Mouse (Mus musculus): Measurements from ENCODE around the gene Zcchc2. TPM values are rescaled to one million over a fixed set of nuclear protein-coding genes. Genes with fewer than 3 reads are reported as not detected.

Zcchc2 gene
- total and polyA plus RNA-seq, 2 experiments, result 12.2 to 15.3 TPM

DNA sequence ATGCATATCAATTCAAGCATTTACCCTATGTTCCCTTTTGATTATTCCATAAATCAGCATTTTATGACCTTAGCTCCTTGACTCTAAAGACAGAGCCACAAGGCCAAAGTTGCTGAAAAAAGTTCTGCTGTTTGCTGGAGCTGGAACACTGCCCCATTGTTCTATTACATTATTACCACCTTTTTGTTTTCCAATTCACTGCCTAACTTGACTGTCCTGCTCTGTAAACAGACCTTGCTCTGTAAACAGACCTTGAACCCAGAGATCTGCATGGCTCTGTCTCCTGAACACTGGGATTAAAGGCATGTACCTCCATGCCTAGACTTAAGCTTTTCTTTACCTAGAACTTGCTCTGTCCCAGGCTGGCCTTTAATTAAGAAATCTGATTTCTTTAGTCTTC, 36.2 kb upstream of the Zcchc2 start:
- H3K27me3 ChIP-seq (ENCODE audit: control insufficient read depth, insufficient read depth, low read length), result no peaks in the 10 kb centered on the region
- H3K4me3 ChIP-seq (ENCODE audit: insufficient read depth, low read depth, low read length), result no peak overlapping the region
- TF ChIP-seq POLR2A (IDR thresholded peaks at IDR 0.05; ENCODE audit: extremely low read depth, insufficient read depth, low read length) (no peak), CTCF (IDR thresholded peaks at IDR 0.05; ENCODE audit: low read depth, low read length) (no peak)
- no peak overlapping the region for H3K9ac ChIP-seq (ENCODE audit: low read depth, low read length)
- peak overlapping the region; percentile 73 for H3K27ac ChIP-seq (replicated peaks; ENCODE audit: insufficient read depth, low read depth, low read length)
- no peaks in the 10 kb centered on the region for H3K79me2 ChIP-seq (ENCODE audit: control insufficient read depth, insufficient read depth, low read length)
- no peaks in the 10 kb centered on the region for H3K36me3 ChIP-seq (ENCODE audit: control insufficient read depth, insufficient read depth, low read length)
- H3K4me1 ChIP-seq (ENCODE audit: control insufficient read depth, insufficient read depth, low read length), result peaks cover 4% of the 10 kb centered on the region; the same call in 1 of the 2 replicates
- peak; percentile 98 for DNase-seq (ENCODE audit: extremely low read depth, low read depth, low spot score)

DNA sequence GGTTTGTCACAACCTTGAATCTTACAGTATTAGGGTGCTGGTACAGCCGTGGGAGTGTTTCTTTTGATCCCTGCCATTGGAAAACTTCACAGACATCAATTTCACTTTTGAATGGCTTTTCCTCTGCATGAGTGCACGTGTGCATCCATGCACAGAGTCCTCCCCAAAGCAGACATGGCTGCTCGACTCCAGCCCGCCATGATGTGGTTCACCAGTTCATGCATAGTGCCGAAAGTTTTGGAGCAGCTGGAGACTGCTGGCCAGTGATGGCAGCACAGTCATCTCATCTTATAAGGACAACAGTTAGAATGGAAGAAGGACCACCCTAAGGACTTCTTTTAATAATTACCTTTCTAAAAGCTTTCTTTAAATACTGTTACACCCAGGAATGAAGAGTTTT, 34.1 kb upstream of the Zcchc2 start:
- 93% methylated on average over 5 of the region's 5 CpGs for WGBS
- no peak for DNase-seq (ENCODE audit: extremely low read depth, low read depth, low spot score)
- H3K27ac ChIP-seq (replicated peaks; ENCODE audit: insufficient read depth, low read depth, low read length), result no peak overlapping the region
- H3K9ac ChIP-seq (ENCODE audit: low read depth, low read length), result no peak overlapping the region
- H3K79me2 ChIP-seq (ENCODE audit: control insufficient read depth, insufficient read depth, low read length), result no peaks in the 10 kb centered on the region
- H3K4me3 ChIP-seq (ENCODE audit: insufficient read depth, low read depth, low read length), result no peak overlapping the region
- no peaks in the 10 kb centered on the region for H3K36me3 ChIP-seq (ENCODE audit: control insufficient read depth, insufficient read depth, low read length)
- no peaks in the 10 kb centered on the region for H3K27me3 ChIP-seq (ENCODE audit: control insufficient read depth, insufficient read depth, low read length)
- no peak for TF ChIP-seq POLR2A (IDR thresholded peaks at IDR 0.05; ENCODE audit: extremely low read depth, insufficient read depth, low read length)
- TF ChIP-seq CTCF (IDR thresholded peaks at IDR 0.05; ENCODE audit: low read depth, low read length), result no peak
- H3K4me1 ChIP-seq (ENCODE audit: control insufficient read depth, insufficient read depth, low read length), result peaks cover 4% of the 10 kb centered on the region; the same call in 1 of the 2 replicates

DNA sequence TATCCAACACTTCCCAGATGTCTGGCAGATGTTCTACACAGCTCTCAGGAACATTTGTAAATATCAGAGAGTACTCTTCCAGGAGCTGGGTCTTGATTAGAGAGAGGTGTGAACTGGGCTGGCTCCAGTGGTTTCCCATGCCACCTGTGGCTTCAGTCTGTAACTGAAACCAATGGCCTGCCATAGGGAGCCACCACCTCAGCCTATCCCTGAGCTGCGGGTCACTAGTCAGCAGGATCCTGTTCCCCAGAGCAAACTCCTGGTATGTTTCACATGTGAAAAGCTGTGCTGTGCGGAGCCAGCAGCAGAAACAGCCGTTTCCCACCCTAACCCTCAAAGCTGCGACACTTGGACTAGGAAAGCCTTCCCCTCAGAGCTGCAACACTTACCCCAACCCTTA, 28.7 kb upstream of the Zcchc2 start:
- H3K4me1 ChIP-seq (ENCODE audit: control insufficient read depth, insufficient read depth, low read length), result 0 out of 2 replicates have a peak, but pooled peaks cover 3% of the 10 kb centered on the region
- H3K79me2 ChIP-seq (ENCODE audit: control insufficient read depth, insufficient read depth, low read length), result no peaks in the 10 kb centered on the region
- H3K27ac ChIP-seq (replicated peaks; ENCODE audit: insufficient read depth, low read depth, low read length), result no peak overlapping the region
- no peaks in the 10 kb centered on the region for H3K27me3 ChIP-seq (ENCODE audit: control insufficient read depth, insufficient read depth, low read length)
- DNase-seq (ENCODE audit: extremely low read depth, low read depth, low spot score), result no peak
- no peaks in the 10 kb centered on the region for H3K36me3 ChIP-seq (ENCODE audit: control insufficient read depth, insufficient read depth, low read length)
- TF ChIP-seq CTCF (IDR thresholded peaks at IDR 0.05; ENCODE audit: low read depth, low read length), result no peak
- 90% methylated on average over 4 of the region's 4 CpGs for WGBS
- H3K9ac ChIP-seq (ENCODE audit: low read depth, low read length), result no peak overlapping the region
- no peak overlapping the region for H3K4me3 ChIP-seq (ENCODE audit: insufficient read depth, low read depth, low read length)

DNA sequence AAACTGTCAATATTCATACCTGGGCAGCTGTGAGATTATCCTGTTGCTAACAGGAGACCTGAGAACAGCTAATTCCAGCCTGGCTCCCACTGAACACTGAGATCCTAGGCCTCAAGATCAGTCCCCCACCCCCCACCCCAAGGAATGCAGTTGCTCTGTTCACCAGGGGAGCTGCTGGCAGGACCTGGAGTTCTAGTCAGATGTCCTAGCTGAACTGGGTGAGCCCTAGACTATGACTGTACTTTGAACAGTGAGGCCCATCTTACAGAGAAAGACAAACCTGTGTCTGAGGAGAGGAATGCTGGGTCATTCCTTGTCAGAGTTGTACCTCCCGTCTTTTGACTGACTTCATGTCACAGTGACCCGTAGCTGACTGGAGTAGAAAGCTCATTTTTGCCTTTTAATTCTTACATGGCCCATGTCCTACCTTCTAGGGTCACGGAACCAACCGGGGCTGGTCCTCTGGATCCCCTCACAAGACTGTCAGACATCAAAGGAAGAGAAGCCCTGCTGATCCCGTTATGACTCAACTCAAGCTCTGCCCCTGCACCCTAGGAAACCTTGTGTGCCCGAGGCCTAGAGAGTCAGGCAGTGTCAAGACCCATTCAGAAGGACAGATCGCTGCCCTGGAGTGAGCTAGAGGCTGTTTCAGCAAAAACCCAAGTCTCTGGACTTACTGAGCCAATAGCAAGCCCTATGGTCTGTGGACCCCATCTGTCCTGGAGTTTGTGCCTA, 28.0 kb upstream of the Zcchc2 start:
- DNase-seq (ENCODE audit: extremely low read depth, low read depth, low spot score), result no peak
- WGBS, result 89% methylated on average over 7 of the region's 7 CpGs
- H3K36me3 ChIP-seq (ENCODE audit: control insufficient read depth, insufficient read depth, low read length), result no peaks in the 10 kb centered on the region
- no peaks in the 10 kb centered on the region for H3K27me3 ChIP-seq (ENCODE audit: control insufficient read depth, insufficient read depth, low read length)
- TF ChIP-seq POLR2A (IDR thresholded peaks at IDR 0.05; ENCODE audit: extremely low read depth, insufficient read depth, low read length) (no peak), CTCF (IDR thresholded peaks at IDR 0.05; ENCODE audit: low read depth, low read length) (no peak)
- 0 out of 2 replicates have a peak, but pooled peaks cover 3% of the 10 kb centered on the region for H3K4me1 ChIP-seq (ENCODE audit: control insufficient read depth, insufficient read depth, low read length)
- H3K9ac ChIP-seq (ENCODE audit: low read depth, low read length), result no peak overlapping the region
- no peaks in the 10 kb centered on the region for H3K79me2 ChIP-seq (ENCODE audit: control insufficient read depth, insufficient read depth, low read length)
- no peak overlapping the region for H3K4me3 ChIP-seq (ENCODE audit: insufficient read depth, low read depth, low read length)
- H3K27ac ChIP-seq (replicated peaks; ENCODE audit: insufficient read depth, low read depth, low read length), result no peak overlapping the region

DNA sequence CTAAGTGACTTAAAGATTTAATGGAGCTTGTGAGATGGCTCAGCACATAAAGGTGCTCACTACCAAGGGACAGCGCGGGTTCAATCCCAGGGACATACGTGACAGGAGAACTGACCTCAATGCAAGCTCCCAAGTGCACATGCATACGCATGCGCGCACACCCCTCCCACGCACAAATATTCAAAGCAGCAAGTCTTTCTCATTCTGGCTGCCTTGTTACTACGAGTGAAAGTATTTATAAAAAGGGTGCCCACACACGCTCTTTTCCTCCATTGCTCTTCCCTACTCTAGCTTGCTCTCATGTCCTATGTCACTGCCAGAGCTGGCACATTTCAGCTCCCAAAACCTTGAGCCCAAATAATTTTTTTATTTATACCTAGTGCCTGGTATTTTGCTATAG, 27.4 kb upstream of the Zcchc2 start:
- H3K9ac ChIP-seq (ENCODE audit: low read depth, low read length), result no peak overlapping the region
- no peak for TF ChIP-seq CTCF (IDR thresholded peaks at IDR 0.05; ENCODE audit: low read depth, low read length)
- TF ChIP-seq POLR2A (IDR thresholded peaks at IDR 0.05; ENCODE audit: extremely low read depth, insufficient read depth, low read length), result no peak

DNA sequence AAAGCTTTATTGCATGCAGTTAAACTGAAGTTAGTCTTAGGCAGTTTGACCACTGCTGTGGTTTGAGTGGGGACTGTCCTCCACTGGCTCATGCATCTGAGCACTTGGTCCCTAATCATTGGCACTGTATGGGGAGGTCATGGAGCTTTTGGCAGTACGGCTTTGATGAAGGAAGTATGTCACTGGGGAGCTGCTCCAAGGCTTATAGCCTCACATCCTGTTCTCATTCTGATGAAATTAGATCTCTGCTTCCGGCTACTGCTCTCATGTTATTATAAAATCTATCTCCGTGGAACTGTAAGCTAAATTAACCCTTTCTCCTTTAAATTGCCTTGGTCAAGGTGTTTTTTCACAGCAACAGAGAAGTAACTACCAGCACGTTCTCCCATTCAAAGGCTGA, 25.7 kb upstream of the Zcchc2 start:
- H3K4me1 ChIP-seq (ENCODE audit: control insufficient read depth, insufficient read depth, low read length), result 0 out of 2 replicates have a peak, but pooled peaks cover 3% of the 10 kb centered on the region
- no peaks in the 10 kb centered on the region for H3K36me3 ChIP-seq (ENCODE audit: control insufficient read depth, insufficient read depth, low read length)
- DNase-seq (ENCODE audit: extremely low read depth, low read depth, low spot score), result no peak
- H3K27ac ChIP-seq (replicated peaks; ENCODE audit: insufficient read depth, low read depth, low read length), result no peak overlapping the region
- 77% methylated on average over 4 of the region's 4 CpGs for WGBS
- no peak for TF ChIP-seq POLR2A (IDR thresholded peaks at IDR 0.05; ENCODE audit: extremely low read depth, insufficient read depth, low read length)
- no peak for TF ChIP-seq CTCF (IDR thresholded peaks at IDR 0.05; ENCODE audit: low read depth, low read length)
- no peak overlapping the region for H3K9ac ChIP-seq (ENCODE audit: low read depth, low read length)
- H3K4me3 ChIP-seq (ENCODE audit: insufficient read depth, low read depth, low read length), result no peak overlapping the region
- H3K79me2 ChIP-seq (ENCODE audit: control insufficient read depth, insufficient read depth, low read length), result no peaks in the 10 kb centered on the region
- no peaks in the 10 kb centered on the region for H3K27me3 ChIP-seq (ENCODE audit: control insufficient read depth, insufficient read depth, low read length)

More for the DNA sequence above, 27.4 kb upstream of the Zcchc2 start:
- Histone ChIP-seq H3K4me1 (ENCODE audit: control insufficient read depth, insufficient read depth, low read length) (0 out of 2 replicates have a peak, but pooled peaks cover 3% of the 10 kb centered on the region), H3K27ac (replicated peaks; ENCODE audit: insufficient read depth, low read depth, low read length) (no peak overlapping the region), H3K36me3 (ENCODE audit: control insufficient read depth, insufficient read depth, low read length) (no peaks in the 10 kb centered on the region), H3K27me3 (ENCODE audit: control insufficient read depth, insufficient read depth, low read length) (no peaks in the 10 kb centered on the region), H3K79me2 (ENCODE audit: control insufficient read depth, insufficient read depth, low read length) (no peaks in the 10 kb centered on the region), H3K4me3 (ENCODE audit: insufficient read depth, low read depth, low read length) (no peak overlapping the region)
- WGBS, result 97% methylated on average over 9 of the region's 9 CpGs
- DNase-seq (ENCODE audit: extremely low read depth, low read depth, low spot score), result no peak
